Mouse (Mus musculus): ENCODE measurements around the gene Btbd9.

DNA sequence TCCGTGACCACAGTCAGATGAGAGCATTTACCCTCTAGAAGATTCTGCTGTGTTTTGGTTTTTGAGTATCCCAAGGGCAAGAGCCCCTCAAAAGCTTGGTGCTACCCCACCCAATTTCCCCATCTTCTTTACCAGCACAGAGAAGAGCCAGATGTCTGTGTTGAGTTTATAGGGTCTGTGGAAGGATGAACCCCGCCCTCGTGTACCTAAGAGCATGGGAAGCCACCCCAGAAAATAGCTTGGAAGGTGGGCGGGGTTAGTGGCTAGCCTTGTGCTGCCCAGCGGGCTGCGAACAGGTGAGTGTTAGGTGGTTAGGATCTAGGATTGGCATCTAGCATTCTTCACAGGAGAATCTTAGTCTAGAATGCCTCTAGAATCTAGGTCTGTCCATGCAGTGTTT is 389.1 kb downstream of the Btbd9 start:
- no peak for TF ChIP-seq POLR2A (IDR thresholded peaks at IDR 0.05; ENCODE audit: borderline replicate concordance, insufficient read depth, low read length)
- TF ChIP-seq CTCF (IDR thresholded peaks at IDR 0.05; ENCODE audit: borderline replicate concordance, insufficient read depth, low read depth, low read length): no peak
